Mouse (Mus musculus) kidney, adult 2 months (tissue): Measurements from ENCODE around the gene Sh2d1a.

ENCODE experiments used
- CTCF ChIP-seq: fragments of 200-500 bp; conservative IDR thresholded peaks from 2 replicates; pipeline ENCODE4 v1.5.1; 2011; ENCODE audit warnings: low read depth, mild to moderate bottlenecking, control low read depth, low read length, moderate library complexity, mixed read lengths; ENCODE audit not compliant: insufficient read depth, insufficient read length
- POLR2A ChIP-seq: fragments of 200-500 bp; IDR thresholded peaks from one replicate; pipeline ENCODE4 v1.6.1; 2011; ENCODE audit warnings: low read depth, low read length, control low read depth

DNA sequence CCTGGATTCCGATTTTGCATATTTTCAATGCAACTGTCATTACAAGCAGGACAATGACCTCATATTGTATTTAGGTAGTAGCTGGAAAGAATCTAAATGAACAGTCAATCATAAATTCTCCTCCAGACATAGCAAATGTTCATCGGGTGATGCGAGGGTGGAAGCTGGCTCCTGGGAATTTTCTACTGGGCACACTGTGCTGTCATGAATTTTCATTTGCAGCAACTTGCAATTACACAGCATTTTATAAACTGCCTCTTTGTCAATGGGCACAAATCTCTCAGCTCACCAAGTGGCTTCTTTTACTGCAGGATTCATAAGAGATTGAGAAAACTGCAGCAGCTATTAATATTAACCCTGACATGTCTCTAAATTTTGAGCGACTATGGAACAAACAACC is 28.4 kb downstream of the Sh2d1a start:
- TF ChIP-seq CTCF: no peak
- TF ChIP-seq POLR2A: no peak
